Mouse (Mus musculus) heart, embryonic 15.5 days (tissue): ENCODE measurements around the gene Hoxa13. TPM values are rescaled to one million over a fixed set of nuclear protein-coding genes. Genes with fewer than 3 reads are reported as not detected.

Experiments
- ATAC-seq: fragments of 200-750 bp; cut with Nextera tagmentation; replicated peaks from 2 replicates; pipeline ENCODE4 v1.8.0; 2017; ENCODE audit warnings: low read depth, moderate TSS enrichment; ENCODE audit not compliant: insufficient number of reproducible peaks, insufficient read depth, low FRiP score
- H3K27ac ChIP-seq: fragments of 300-500 bp; sonication (generic); 2 replicates; pipeline ENCODE4 v1.5.1; 2015; ENCODE audit warnings: mild to moderate bottlenecking, inconsistent platforms
- H3K27me3 ChIP-seq: fragments of 300-500 bp; sonication (generic); 2 replicates; pipeline ENCODE4 v1.6.1; 2015; ENCODE audit warnings: inconsistent platforms
- H3K36me3 ChIP-seq: fragments of 300-500 bp; sonication (generic); 2 replicates; pipeline ENCODE4 v1.6.1; 2015; ENCODE audit warnings: mild to moderate bottlenecking, inconsistent platforms
- H3K4me1 ChIP-seq: fragments of 300-500 bp; sonication (generic); replicated peaks from 2 replicates; pipeline ENCODE4 v1.6.1; 2015; ENCODE audit warnings: inconsistent platforms
- H3K4me2 ChIP-seq: fragments of 300-500 bp; sonication (generic); 2 replicates; pipeline ENCODE4 v1.6.1; 2015; ENCODE audit warnings: inconsistent platforms, mild to moderate bottlenecking, moderate library complexity
- H3K4me3 ChIP-seq: fragments of 300-500 bp; sonication (generic); 2 replicates; pipeline ENCODE4 v1.5.1; 2015; ENCODE audit warnings: mild to moderate bottlenecking, inconsistent platforms
- H3K9ac ChIP-seq: fragments of 300-500 bp; sonication (generic); 2 replicates; pipeline ENCODE4 v1.6.1; 2015; ENCODE audit warnings: mild to moderate bottlenecking, inconsistent platforms
- H3K9me3 ChIP-seq: fragments of 300-500 bp; sonication (generic); replicated peaks from 2 replicates; pipeline ENCODE4 v1.6.1; 2016; ENCODE audit warnings: inconsistent platforms
- WGBS: fragments of 180-500 bp; shearing (Covaris S2); methylation state at CpG from one replicate; pipeline ENCODE4 v1.1.7; 2015; ENCODE audit warnings: mixed read lengths; 5-methylcytosine and 5-hydroxymethylcytosine counted together
- polyA plus RNA-seq: library from polyadenylated mRNA; unstranded; fragments of >200 nt; fragmentation: Nextera tagmentation; extraction: Ambion mirVana; gene quantifications from 2 replicates; pipeline ENCODE4 v1.2.1, GENCODE M21; 2015

Gene Hoxa13
- polyA plus RNA-seq, 1 experiment from 2014 or later, result not detected

- H3K4me3 ChIP-seq, result no peak overlapping the region
- H3K36me3 ChIP-seq, result no peaks in the 10 kb centered on the region
- no peaks in the 10 kb centered on the region for H3K9me3 ChIP-seq
- 82% methylated on average over 5 of the region's 5 CpGs for WGBS
- H3K9ac ChIP-seq, result no peak overlapping the region
- peaks cover 2% of the 10 kb centered on the region; the same call in 1 of the 2 replicates for H3K4me1 ChIP-seq
- H3K4me2 ChIP-seq, result no peak overlapping the region
- no peak overlapping the region for H3K27ac ChIP-seq
- ATAC-seq, result no peak
- H3K27me3 ChIP-seq, result peaks cover 49% of the 10 kb centered on the region
These were observed 23.2 kb upstream of the Hoxa13 start for GRCm38 (mm10) chr6:52283896-52284295.

- Histone ChIP-seq H3K9me3 (no peaks in the 10 kb centered on the region), H3K27me3 (peaks cover 54% of the 10 kb centered on the region), H3K4me1 (peaks cover 2% of the 10 kb centered on the region; the same call in 1 of the 2 replicates), H3K4me2 (no peak overlapping the region), H3K36me3 (no peaks in the 10 kb centered on the region), H3K4me3 (no peak overlapping the region), H3K27ac (no peak overlapping the region), H3K9ac (no peak overlapping the region)
- 48% methylated on average over 12 of the region's 12 CpGs for WGBS
- ATAC-seq, result no peak
These were observed 20.4 kb upstream of the Hoxa13 start for GRCm38 (mm10) chr6:52281084-52281483.

- WGBS, result 13% methylated on average over 5 of the region's 5 CpGs
- no peak for ATAC-seq
These were observed 16.2 kb upstream of the Hoxa13 start for GRCm38 (mm10) chr6:52276920-52277319.

GRCm38 (mm10) chr6:52276382-52276781 lies 15.7 kb upstream of the Hoxa13 start:
- peaks cover 81% of the 10 kb centered on the region for H3K27me3 ChIP-seq
- no peak for ATAC-seq
- no peak overlapping the region for H3K4me2 ChIP-seq
- no peaks in the 10 kb centered on the region for H3K36me3 ChIP-seq
- WGBS, result 6% methylated on average over 6 of the region's 6 CpGs
- no peak overlapping the region for H3K27ac ChIP-seq
- no peaks in the 10 kb centered on the region for H3K9me3 ChIP-seq
- no peak overlapping the region for H3K9ac ChIP-seq
- H3K4me3 ChIP-seq, result no peak overlapping the region
- peaks cover 13% of the 10 kb centered on the region for H3K4me1 ChIP-seq

More at GRCm38 (mm10) chr6:52276920-52277319, 16.2 kb upstream of the Hoxa13 start:
- Histone ChIP-seq H3K36me3 (no peaks in the 10 kb centered on the region), H3K27me3 (peaks cover 78% of the 10 kb centered on the region), H3K9ac (no peak overlapping the region), H3K4me2 (no peak overlapping the region), H3K4me1 (peaks cover 13% of the 10 kb centered on the region), H3K4me3 (no peak overlapping the region), H3K27ac (no peak overlapping the region), H3K9me3 (no peaks in the 10 kb centered on the region)

- H3K9ac ChIP-seq, result no peak overlapping the region
- no peak overlapping the region for H3K4me2 ChIP-seq
- H3K27me3 ChIP-seq, result peaks cover 83% of the 10 kb centered on the region
- 15% methylated on average over 8 of the region's 8 CpGs for WGBS
- H3K9me3 ChIP-seq, result no peaks in the 10 kb centered on the region
- no peaks in the 10 kb centered on the region for H3K36me3 ChIP-seq
- no peak for ATAC-seq
- no peak overlapping the region for H3K27ac ChIP-seq
- peaks cover 13% of the 10 kb centered on the region for H3K4me1 ChIP-seq
- H3K4me3 ChIP-seq, result no peak overlapping the region
These were observed 15.0 kb upstream of the Hoxa13 start for GRCm38 (mm10) chr6:52275563-52276280.

- Histone ChIP-seq H3K4me3 (no peak overlapping the region), H3K9me3 (no peaks in the 10 kb centered on the region), H3K36me3 (no peaks in the 10 kb centered on the region), H3K27ac (no peak overlapping the region), H3K27me3 (peaks cover 91% of the 10 kb centered on the region), H3K9ac (no peak overlapping the region), H3K4me2 (no peak overlapping the region), H3K4me1 (peaks cover 11% of the 10 kb centered on the region)
- WGBS, result 15% methylated on average over 11 of the region's 11 CpGs
- no peak for ATAC-seq
These were observed 13.9 kb upstream of the Hoxa13 start for GRCm38 (mm10) chr6:52274576-52274975.

- Histone ChIP-seq H3K36me3 (no peaks in the 10 kb centered on the region), H3K9me3 (no peaks in the 10 kb centered on the region), H3K4me1 (peaks cover 11% of the 10 kb centered on the region), H3K9ac (no peak overlapping the region), H3K27me3 (peaks cover 96% of the 10 kb centered on the region), H3K27ac (no peak overlapping the region), H3K4me3 (no peak overlapping the region), H3K4me2 (no peak overlapping the region; the same call in 1 of the 2 replicates)
- WGBS, result 4% methylated on average over 22 of the region's 22 CpGs
- ATAC-seq, result no peak
These were observed 13.1 kb upstream of the Hoxa13 start for GRCm38 (mm10) chr6:52273656-52274280.

- Histone ChIP-seq H3K36me3 (no peaks in the 10 kb centered on the region), H3K27me3 (peaks cover 98% of the 10 kb centered on the region), H3K4me2 (no peak overlapping the region; the same call in 1 of the 2 replicates), H3K4me3 (no peak overlapping the region), H3K9me3 (no peaks in the 10 kb centered on the region), H3K27ac (no peak overlapping the region), H3K4me1 (peaks cover 11% of the 10 kb centered on the region), H3K9ac (no peak overlapping the region)
- no peak for ATAC-seq
- WGBS, result 17% methylated on average over 22 of the region's 22 CpGs
These were observed 12.3 kb upstream of the Hoxa13 start for GRCm38 (mm10) chr6:52272766-52273655.

GRCm38 (mm10) chr6:52270494-52271480 lies 10.1 kb upstream of the Hoxa13 start:
- no peaks in the 10 kb centered on the region for H3K36me3 ChIP-seq
- H3K4me3 ChIP-seq, result no peak overlapping the region
- H3K27ac ChIP-seq, result no peak overlapping the region
- ATAC-seq, result no peak
- H3K4me2 ChIP-seq, result no peak overlapping the region
- H3K27me3 ChIP-seq, result peaks cover 97% of the 10 kb centered on the region
- peaks cover 11% of the 10 kb centered on the region for H3K4me1 ChIP-seq
- WGBS, result 11% methylated on average over 23 of the region's 23 CpGs
- no peak overlapping the region for H3K9ac ChIP-seq
- no peaks in the 10 kb centered on the region for H3K9me3 ChIP-seq

GRCm38 (mm10) chr6:52268756-52269155 lies 8.1 kb upstream of the Hoxa13 start:
- 7% methylated on average over 3 of the region's 3 CpGs for WGBS

More at GRCm38 (mm10) chr6:52268756-52269155, 8.1 kb upstream of the Hoxa13 start:
- Histone ChIP-seq H3K27ac (no peak overlapping the region), H3K27me3 (peaks cover 97% of the 10 kb centered on the region), H3K9ac (no peak overlapping the region), H3K4me2 (no peak overlapping the region), H3K36me3 (no peaks in the 10 kb centered on the region), H3K4me3 (no peak overlapping the region), H3K9me3 (no peaks in the 10 kb centered on the region), H3K4me1 (peaks cover 6% of the 10 kb centered on the region)
- ATAC-seq, result no peak
